Mouse (Mus musculus): Measurements from ENCODE around the gene Tspan10.

Tspan10 gene

DNA sequence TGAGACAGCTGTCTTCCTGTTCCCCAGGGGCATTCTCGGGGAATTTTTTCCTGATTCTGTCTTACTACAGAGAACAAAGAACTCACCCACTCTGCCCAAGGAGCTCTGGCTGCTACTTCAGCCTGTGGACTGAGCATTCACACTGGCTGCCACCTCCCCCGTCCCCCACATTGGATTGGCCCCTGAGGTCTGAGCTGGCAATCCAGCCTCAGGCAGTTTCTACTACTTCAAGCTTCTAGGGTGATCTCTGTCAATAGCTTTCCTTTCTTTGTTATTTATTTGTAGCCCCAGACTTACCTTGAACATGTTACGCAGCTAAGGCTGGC lies 50.4 kb downstream of the Tspan10 start:
- no peak for DNase-seq (ENCODE audit: low read depth, low spot score)

DNA sequence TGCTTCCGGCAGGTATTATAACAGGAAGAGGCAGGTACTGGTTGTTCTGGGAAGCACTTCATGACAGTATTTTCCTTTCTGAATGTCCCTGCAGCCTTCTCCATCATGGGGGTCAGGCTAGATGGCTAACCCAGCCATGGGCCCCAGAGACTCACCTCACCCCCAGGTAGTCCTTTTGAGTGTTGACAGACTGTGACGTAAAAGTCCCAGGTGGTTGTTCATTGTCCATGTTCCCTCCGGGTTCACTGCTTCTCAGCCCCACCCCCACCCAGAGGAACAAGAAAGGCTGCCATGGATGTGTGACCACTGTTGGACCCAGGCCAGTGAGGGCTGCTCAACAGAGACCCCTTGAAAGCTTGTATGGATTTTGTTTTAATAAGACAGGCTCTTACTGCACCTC lies 50.9 kb downstream of the Tspan10 start:
- DNase-seq (ENCODE audit: low read depth, low spot score), result no peak

DNA sequence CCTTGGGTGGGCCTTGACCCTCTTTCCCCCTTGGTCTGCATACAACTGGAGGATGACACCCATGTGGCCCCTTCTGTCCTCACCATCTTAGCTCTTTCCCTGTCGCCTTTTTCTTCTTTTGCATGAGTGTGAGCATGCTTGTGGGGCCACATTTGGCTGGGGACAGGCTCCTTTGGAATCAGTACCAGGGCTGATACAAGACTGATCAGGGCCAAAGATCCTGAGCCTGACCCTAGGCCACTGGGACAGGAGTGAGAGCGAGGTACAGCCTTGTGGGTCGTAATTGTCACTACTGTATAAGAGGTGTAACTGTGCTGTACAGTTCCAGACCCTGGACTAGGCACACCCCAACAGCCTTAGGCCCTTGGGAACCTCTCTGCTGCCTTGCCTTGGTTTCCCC lies 51.5 kb downstream of the Tspan10 start:
- no peak for DNase-seq (ENCODE audit: low read depth, low spot score)
